Mouse (Mus musculus): Measurements from ENCODE around the gene Pdgfb. TPM values are rescaled to one million over a fixed set of nuclear protein-coding genes. Genes with fewer than 3 reads are reported as not detected.

Pdgfb gene
- polyA plus RNA-seq, 1 experiment from 2014 or later: 2.5 TPM

- WGBS: 85% methylated on average over 7 of the region's 7 CpGs
- H3K4me3 ChIP-seq (ENCODE audit: low read depth, low read length): no peak overlapping the region
- no peak overlapping the region for H3K9ac ChIP-seq (replicated peaks; ENCODE audit: low read length)
- H3K4me1 ChIP-seq (ENCODE audit: control insufficient read depth, insufficient read depth, low read length): no peaks in the 10 kb centered on the region
- no peak overlapping the region for H3K27ac ChIP-seq (replicated peaks; ENCODE audit: low read depth, low read length)
- H3K9me3 ChIP-seq (replicated peaks; ENCODE audit: control insufficient read depth, low read length): no peaks in the 10 kb centered on the region
- no peak for ATAC-seq (replicated peaks; ENCODE audit: insufficient number of reproducible peaks, low FRiP score, low TSS enrichment, low read depth)
- DNase-seq (ENCODE audit: low spot score): no peak
- no peaks in the 10 kb centered on the region for H3K36me3 ChIP-seq (replicated peaks; ENCODE audit: control insufficient read depth, insufficient read depth, low read depth, low read length)
- H3K4me2 ChIP-seq (ENCODE audit: low read depth, low read length): no peak overlapping the region
- H3K27me3 ChIP-seq (ENCODE audit: control insufficient read depth, insufficient read depth, low read length): no peaks in the 10 kb centered on the region
These were observed 39.4 kb upstream of the Pdgfb start for GRCm38 (mm10) chr15:80054034-80054710.

GRCm38 (mm10) chr15:80053381-80054033 is 38.7 kb upstream of the Pdgfb start:
- WGBS: 70% methylated on average over 8 of the region's 8 CpGs
- H3K4me3 ChIP-seq (ENCODE audit: low read depth, low read length): no peak overlapping the region
- no peaks in the 10 kb centered on the region for H3K4me1 ChIP-seq (ENCODE audit: control insufficient read depth, insufficient read depth, low read length)
- no peak overlapping the region for H3K9ac ChIP-seq (replicated peaks; ENCODE audit: low read length)
- DNase-seq (ENCODE audit: low spot score) (no peak), ATAC-seq (replicated peaks; ENCODE audit: insufficient number of reproducible peaks, low FRiP score, low TSS enrichment, low read depth) (no peak)
- H3K36me3 ChIP-seq (replicated peaks; ENCODE audit: control insufficient read depth, insufficient read depth, low read depth, low read length): no peaks in the 10 kb centered on the region
- no peaks in the 10 kb centered on the region for H3K27me3 ChIP-seq (ENCODE audit: control insufficient read depth, insufficient read depth, low read length)
- no peaks in the 10 kb centered on the region for H3K9me3 ChIP-seq (replicated peaks; ENCODE audit: control insufficient read depth, low read length)
- no peak overlapping the region for H3K27ac ChIP-seq (replicated peaks; ENCODE audit: low read depth, low read length)
- no peak overlapping the region for H3K4me2 ChIP-seq (ENCODE audit: low read depth, low read length)

GRCm38 (mm10) chr15:80051782-80052181 is 37.0 kb upstream of the Pdgfb start:
- Histone ChIP-seq H3K4me1 (ENCODE audit: control insufficient read depth, insufficient read depth, low read length) (no peaks in the 10 kb centered on the region), H3K4me2 (ENCODE audit: low read depth, low read length) (no peak overlapping the region), H3K9ac (replicated peaks; ENCODE audit: low read length) (no peak overlapping the region), H3K36me3 (replicated peaks; ENCODE audit: control insufficient read depth, insufficient read depth, low read depth, low read length) (no peaks in the 10 kb centered on the region), H3K27ac (replicated peaks; ENCODE audit: low read depth, low read length) (no peak overlapping the region), H3K27me3 (ENCODE audit: control insufficient read depth, insufficient read depth, low read length) (no peaks in the 10 kb centered on the region), H3K9me3 (replicated peaks; ENCODE audit: control insufficient read depth, low read length) (no peaks in the 10 kb centered on the region), H3K4me3 (ENCODE audit: low read depth, low read length) (no peak overlapping the region)
- ATAC-seq (replicated peaks; ENCODE audit: insufficient number of reproducible peaks, low FRiP score, low TSS enrichment, low read depth) (no peak), DNase-seq (ENCODE audit: low spot score) (no peak)
- 80% methylated on average over 9 of the region's 9 CpGs for WGBS

DNA sequence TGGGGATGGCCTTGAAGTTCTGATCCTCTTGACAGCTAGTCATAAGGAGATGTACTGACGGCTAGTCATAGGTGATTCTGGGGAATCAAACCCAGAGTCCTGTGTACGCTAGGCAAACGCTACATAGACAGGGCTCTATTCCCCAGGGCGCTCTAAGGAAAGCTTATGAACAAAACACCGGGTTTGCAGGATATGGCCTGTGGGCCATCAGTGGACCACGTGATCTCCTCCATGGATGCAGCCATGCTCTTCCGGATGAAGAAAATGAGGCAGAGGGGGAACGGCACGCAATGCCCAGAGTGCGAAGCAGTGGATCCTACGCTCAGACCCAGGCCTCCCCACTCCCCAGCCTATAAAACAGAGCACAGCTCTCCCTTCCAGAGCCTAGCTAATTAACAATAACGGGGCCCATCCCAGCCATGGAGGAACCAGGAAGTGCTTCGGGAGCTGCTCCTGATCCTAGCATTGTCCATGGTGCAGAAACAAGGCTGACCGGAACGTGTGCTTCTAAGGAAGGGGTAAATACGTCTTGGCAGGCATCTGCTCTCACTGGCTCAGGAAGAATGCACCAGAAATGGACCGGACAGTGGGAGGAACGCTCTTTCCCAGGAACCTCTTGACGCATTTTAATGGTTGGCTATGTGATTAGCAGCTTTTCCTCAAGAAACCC is 36.5 kb upstream of the Pdgfb start:
- no peak overlapping the region for H3K27ac ChIP-seq (replicated peaks; ENCODE audit: low read depth, low read length)
- H3K4me3 ChIP-seq (ENCODE audit: low read depth, low read length): no peak overlapping the region
- no peaks in the 10 kb centered on the region for H3K4me1 ChIP-seq (ENCODE audit: control insufficient read depth, insufficient read depth, low read length)
- no peak overlapping the region for H3K9ac ChIP-seq (replicated peaks; ENCODE audit: low read length)
- H3K4me2 ChIP-seq (ENCODE audit: low read depth, low read length): no peak overlapping the region
- DNase-seq (ENCODE audit: low spot score): no peak
- no peaks in the 10 kb centered on the region for H3K27me3 ChIP-seq (ENCODE audit: control insufficient read depth, insufficient read depth, low read length)
- 79% methylated on average over 19 of the region's 19 CpGs for WGBS
- no peaks in the 10 kb centered on the region for H3K9me3 ChIP-seq (replicated peaks; ENCODE audit: control insufficient read depth, low read length)
- no peaks in the 10 kb centered on the region for H3K36me3 ChIP-seq (replicated peaks; ENCODE audit: control insufficient read depth, insufficient read depth, low read depth, low read length)
- ATAC-seq (replicated peaks; ENCODE audit: insufficient number of reproducible peaks, low FRiP score, low TSS enrichment, low read depth): no peak

DNA sequence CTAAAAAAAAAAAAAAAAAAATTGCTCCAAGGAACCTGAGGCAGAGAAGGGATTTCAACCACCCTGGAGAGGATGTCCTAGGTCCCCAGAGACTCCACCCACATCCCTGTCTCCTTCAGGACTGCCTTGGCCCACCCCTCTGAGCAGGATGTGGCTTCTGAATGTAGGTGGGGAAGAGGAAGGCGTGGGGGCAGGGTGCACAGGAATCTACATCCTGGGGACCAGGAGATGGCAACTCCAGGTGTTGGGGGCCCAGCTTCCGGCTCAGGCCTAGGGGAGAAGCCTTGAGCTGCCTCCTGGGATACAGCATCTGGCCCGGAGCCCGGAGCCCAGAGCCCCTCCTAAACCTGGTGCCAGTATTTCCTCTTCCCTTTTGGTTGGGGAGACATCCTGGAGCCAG is 35.3 kb upstream of the Pdgfb start:
- no peaks in the 10 kb centered on the region for H3K27me3 ChIP-seq (ENCODE audit: control insufficient read depth, insufficient read depth, low read length)
- H3K9ac ChIP-seq (replicated peaks; ENCODE audit: low read length): no peak overlapping the region
- H3K27ac ChIP-seq (replicated peaks; ENCODE audit: low read depth, low read length): no peak overlapping the region
- no peak overlapping the region for H3K4me3 ChIP-seq (ENCODE audit: low read depth, low read length)
- ATAC-seq (replicated peaks; ENCODE audit: insufficient number of reproducible peaks, low FRiP score, low TSS enrichment, low read depth): no peak
- DNase-seq (ENCODE audit: low spot score): no peak
- 75% methylated on average over 4 of the region's 4 CpGs for WGBS
- no peaks in the 10 kb centered on the region for H3K9me3 ChIP-seq (replicated peaks; ENCODE audit: control insufficient read depth, low read length)
- no peaks in the 10 kb centered on the region for H3K36me3 ChIP-seq (replicated peaks; ENCODE audit: control insufficient read depth, insufficient read depth, low read depth, low read length)
- H3K4me1 ChIP-seq (ENCODE audit: control insufficient read depth, insufficient read depth, low read length): no peaks in the 10 kb centered on the region
- no peak overlapping the region for H3K4me2 ChIP-seq (ENCODE audit: low read depth, low read length)

- Histone ChIP-seq H3K4me3 (ENCODE audit: low read depth, low read length) (no peak overlapping the region), H3K9me3 (replicated peaks; ENCODE audit: control insufficient read depth, low read length) (no peaks in the 10 kb centered on the region), H3K4me1 (ENCODE audit: control insufficient read depth, insufficient read depth, low read length) (no peaks in the 10 kb centered on the region), H3K4me2 (ENCODE audit: low read depth, low read length) (no peak overlapping the region), H3K9ac (replicated peaks; ENCODE audit: low read length) (no peak overlapping the region), H3K27ac (replicated peaks; ENCODE audit: low read depth, low read length) (no peak overlapping the region), H3K36me3 (replicated peaks; ENCODE audit: control insufficient read depth, insufficient read depth, low read depth, low read length) (no peaks in the 10 kb centered on the region), H3K27me3 (ENCODE audit: control insufficient read depth, insufficient read depth, low read length) (no peaks in the 10 kb centered on the region)
- DNase-seq (ENCODE audit: low spot score): no peak
- no peak for ATAC-seq (replicated peaks; ENCODE audit: insufficient number of reproducible peaks, low FRiP score, low TSS enrichment, low read depth)
- WGBS: 59% methylated on average over 5 of the region's 5 CpGs
These were observed 33.2 kb upstream of the Pdgfb start for GRCm38 (mm10) chr15:80047973-80048372.

DNA sequence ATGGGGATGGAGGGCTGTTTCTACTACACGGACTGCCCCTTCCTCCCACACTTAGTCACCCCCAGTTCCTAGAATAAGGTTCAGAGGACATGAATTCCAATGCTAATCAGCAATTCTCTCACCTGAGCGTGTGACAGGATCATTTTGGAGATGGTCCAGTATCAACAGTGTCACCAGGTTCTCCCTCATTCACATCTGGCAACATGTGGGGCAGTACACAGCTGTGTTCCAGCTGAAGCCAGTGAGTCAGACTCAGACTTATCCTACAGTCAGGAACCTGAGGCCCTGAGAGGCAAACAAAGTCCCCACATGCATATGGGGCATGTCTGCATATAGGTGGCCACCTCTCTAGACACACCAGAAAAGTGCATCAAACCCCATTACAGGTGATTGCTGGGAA is 32.5 kb upstream of the Pdgfb start:
- no peak overlapping the region for H3K4me3 ChIP-seq (ENCODE audit: low read depth, low read length)
- H3K4me1 ChIP-seq (ENCODE audit: control insufficient read depth, insufficient read depth, low read length): no peaks in the 10 kb centered on the region
- no peak for DNase-seq (ENCODE audit: low spot score)
- H3K36me3 ChIP-seq (replicated peaks; ENCODE audit: control insufficient read depth, insufficient read depth, low read depth, low read length): no peaks in the 10 kb centered on the region
- H3K4me2 ChIP-seq (ENCODE audit: low read depth, low read length): no peak overlapping the region
- 88% methylated on average over 2 of the region's 2 CpGs for WGBS
- ATAC-seq (replicated peaks; ENCODE audit: insufficient number of reproducible peaks, low FRiP score, low TSS enrichment, low read depth): no peak
- no peak overlapping the region for H3K9ac ChIP-seq (replicated peaks; ENCODE audit: low read length)
- no peak overlapping the region for H3K27ac ChIP-seq (replicated peaks; ENCODE audit: low read depth, low read length)
- H3K9me3 ChIP-seq (replicated peaks; ENCODE audit: control insufficient read depth, low read length): no peaks in the 10 kb centered on the region
- no peaks in the 10 kb centered on the region for H3K27me3 ChIP-seq (ENCODE audit: control insufficient read depth, insufficient read depth, low read length)

GRCm38 (mm10) chr15:80045749-80046148 is 31.0 kb upstream of the Pdgfb start:
- H3K9ac ChIP-seq (replicated peaks; ENCODE audit: low read length): no peak overlapping the region
- no peaks in the 10 kb centered on the region for H3K9me3 ChIP-seq (replicated peaks; ENCODE audit: control insufficient read depth, low read length)
- no peak for ATAC-seq (replicated peaks; ENCODE audit: insufficient number of reproducible peaks, low FRiP score, low TSS enrichment, low read depth)
- DNase-seq (ENCODE audit: low spot score): no peak
- H3K4me2 ChIP-seq (ENCODE audit: low read depth, low read length): no peak overlapping the region
- no peak overlapping the region for H3K27ac ChIP-seq (replicated peaks; ENCODE audit: low read depth, low read length)
- no peaks in the 10 kb centered on the region for H3K27me3 ChIP-seq (ENCODE audit: control insufficient read depth, insufficient read depth, low read length)
- H3K4me1 ChIP-seq (ENCODE audit: control insufficient read depth, insufficient read depth, low read length): no peaks in the 10 kb centered on the region
- 96% methylated on average over 2 of the region's 2 CpGs for WGBS
- H3K36me3 ChIP-seq (replicated peaks; ENCODE audit: control insufficient read depth, insufficient read depth, low read depth, low read length): no peaks in the 10 kb centered on the region
- H3K4me3 ChIP-seq (ENCODE audit: low read depth, low read length): no peak overlapping the region
